ENCODE assay signal across 16 mouse cellular contexts in the genomic region with DNA sequence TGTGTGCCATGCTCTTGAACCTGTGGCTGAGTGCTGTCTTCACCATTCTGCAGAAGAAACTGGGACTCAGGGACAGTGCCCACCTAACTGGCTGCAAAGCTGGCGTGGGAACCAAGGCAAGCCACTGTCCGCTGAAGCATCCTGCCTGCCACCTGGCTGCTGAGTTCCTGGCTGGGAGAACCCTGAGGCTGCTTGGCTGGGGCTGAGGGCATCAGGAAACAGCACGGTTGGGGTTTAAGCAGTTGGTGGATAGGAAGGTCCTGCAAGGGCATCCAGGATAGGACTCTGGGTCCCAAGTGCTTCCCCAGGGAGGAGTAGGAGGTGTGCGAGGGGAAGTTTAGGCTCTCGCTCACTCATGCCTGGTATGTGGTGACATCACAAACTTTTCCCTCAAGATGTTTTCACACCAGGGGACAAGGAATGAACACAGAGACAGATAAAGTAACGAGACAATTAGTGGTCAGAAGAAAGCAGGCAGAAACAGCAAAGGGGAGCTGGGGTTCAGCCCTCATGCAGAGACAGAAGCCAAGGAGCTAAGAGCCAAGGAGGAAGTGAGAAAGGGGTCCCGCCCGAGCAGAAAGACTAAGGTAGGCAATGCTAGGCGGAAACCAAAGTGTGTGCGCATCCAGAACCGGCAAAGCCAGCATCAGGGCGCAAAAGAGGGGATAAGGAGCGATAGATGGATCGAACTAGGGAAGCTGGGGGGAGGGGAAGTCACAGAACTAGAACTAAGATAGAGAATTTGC. TPM values are rescaled to one million over a fixed set of nuclear protein-coding genes. Genes with fewer than 3 reads are reported as not detected.
DNase-seq lines count a peak whose midpoint lies in the region; ATAC-seq and TF ChIP-seq lines count a peak whose summit lies in the region.
"Had no signal": no experiment of that assay in that cellular context is flagged by ENCODE, and none has a peak within 500 bp of the region (broad histone marks: within the 10 kb centered on the region; RNA-seq: fewer than 3 reads in every experiment).

No protein-coding gene starts in this region.

- H3K36me3 ChIP-seq in intestine, embryonic 16.5 days (ENCODE audit: control insufficient read depth, insufficient read depth, low read length) = no peaks in the 10 kb centered on the region

- peak overlapping the region; percentile 66 for H3K4me3 ChIP-seq in intestine, embryonic 16.5 days (ENCODE audit: low read length)
- no peak overlapping the region for H3K4me3 ChIP-seq in lung, adult 2 months (replicated peaks; ENCODE audit: extremely low read depth, low read depth, low read length)

- peak overlapping the region; percentile 61 for H3K4me2 ChIP-seq in intestine, embryonic 16.5 days (ENCODE audit: low read depth, low read length)

- no peaks in the 10 kb centered on the region for H3K9me3 ChIP-seq in intestine, embryonic 16.5 days (ENCODE audit: control insufficient read depth, low read length)

- peak overlapping the region; percentile 96 for H3K27ac ChIP-seq in intestine, embryonic 16.5 days (ENCODE audit: low read length)
- H3K27ac ChIP-seq: macrophage had no signal

- no peak for ATAC-seq in intestine, embryonic 16.5 days
- ATAC-seq in neutrophil, adult 5-6 weeks (ENCODE audit: extremely low read depth, insufficient number of reproducible peaks, low FRiP score, poor library complexity, severe bottlenecking) = peak; percentile 45; the same call in 1 of the 2 replicates
- ATAC-seq: forebrain, embryonic 16.5 days had no signal

- TF ChIP-seq CTCF in lung, adult 2 months (IDR thresholded peaks at IDR 0.05; ENCODE audit: insufficient read depth, low read length) = no peak

- WGBS in intestine, embryonic 16.5 days = 28% methylated on average over 14 of the region's 14 CpGs
- WGBS in lung, adult 2 months = 29% methylated on average over 14 of the region's 14 CpGs

- H3K27me3 ChIP-seq in intestine, embryonic 16.5 days (replicated peaks; ENCODE audit: control insufficient read depth, insufficient read depth, low read length) = no peaks in the 10 kb centered on the region

- DNase-seq in Muller cell, postnatal 12 days (ENCODE audit: inconsistent ontology term) = peak; percentile 21
- DNase-seq in kidney, postnatal 10 days = peak; percentile 44
- DNase-seq in embryo, embryonic 9.5 days (ENCODE audit: extremely low spot score) = no peak
- no peak for DNase-seq in lung, postnatal 10 days
- no peak for DNase-seq in lung, adult 2 months
- DNase-seq in lung, postnatal 4 days = no peak
- DNase-seq: adrenal gland, adult 2 months; heart, adult 18-20 months; right cerebral cortex, adult 18-20 months had no signal

- peaks cover 2% of the 10 kb centered on the region; the same call in 1 of the 2 replicates for H3K4me1 ChIP-seq in intestine, embryonic 16.5 days (ENCODE audit: control insufficient read depth, insufficient read depth, low read length)
- no peaks in the 10 kb centered on the region for H3K4me1 ChIP-seq in lung, adult 2 months (ENCODE audit: control insufficient read depth, insufficient read depth, low read length)

- no peak for TF ChIP-seq POLR2A in lung, adult 2 months (IDR thresholded peaks at IDR 0.05; ENCODE audit: borderline replicate concordance, extremely low read depth, low read depth, low read length)

- H3K9ac ChIP-seq in intestine, embryonic 16.5 days (ENCODE audit: low read depth, low read length) = peak overlapping the region; percentile 88

RNA-seq across cellular contexts. Expression of a gene that starts 3.2 kb away (rescaled TPM):
- polyA plus RNA-seq in intestine, embryonic 16.5 days (2015; fragmentation: Nextera tagmentation; extraction: Ambion mirVana) = 16.1 and 21.7 TPM in 2 replicates
- 0.12 TPM in 1 of 2 replicates, not detected in the other for total RNA-seq in neutrophil, adult 5-6 weeks (2017)
- polyA plus RNA-seq in lung, adult 2 months (2012; rRNA removed) = 0.08 TPM in 1 of 2 replicates, not detected in the other
- total RNA-seq: heart, adult 18-20 months; heart, postnatal 25 days; left cerebral cortex, adult 18-20 months had no signal
- polyA plus RNA-seq: cortical plate, adult 2 months; macrophage had no signal

RNA-seq across cellular contexts. Expression of a gene that starts 25.7 kb away (rescaled TPM):
- 49.1 and 53.3 TPM in 2 replicates for polyA plus RNA-seq in intestine, embryonic 16.5 days (2015; fragmentation: Nextera tagmentation; extraction: Ambion mirVana)
- 15.6 and 15.8 TPM in 2 replicates for total RNA-seq in neutrophil, adult 5-6 weeks (2017)
- 15.9 and 16.6 TPM in 2 replicates for polyA plus RNA-seq in lung, adult 2 months (2012; rRNA removed)

RNA-seq across cellular contexts. Expression of a gene that starts 43.2 kb away (rescaled TPM):
- 8.1 and 8.6 TPM in 2 replicates for polyA plus RNA-seq in intestine, embryonic 16.5 days (2015; fragmentation: Nextera tagmentation; extraction: Ambion mirVana)
- 31.2 and 34.7 TPM in 2 replicates for total RNA-seq in neutrophil, adult 5-6 weeks (2017)
- polyA plus RNA-seq in lung, adult 2 months (2012; rRNA removed) = 85.1 and 107 TPM in 2 replicates

RNA-seq across cellular contexts. Expression of a gene that starts 44.7 kb away (rescaled TPM):
- polyA plus RNA-seq in intestine, embryonic 16.5 days (2015; fragmentation: Nextera tagmentation; extraction: Ambion mirVana) = 1.3 and 2.1 TPM in 2 replicates
- 37.8 and 41.7 TPM in 2 replicates for total RNA-seq in neutrophil, adult 5-6 weeks (2017)
- 2.3 and 2.7 TPM in 2 replicates for polyA plus RNA-seq in lung, adult 2 months (2012; rRNA removed)

Comparison
In these comparisons a context has a peak if more than half of its experiments do, and no peak if none do; other contexts are left out.
1. DNase-seq: peak in Muller cell, postnatal 12 days (single experiment) and kidney, postnatal 10 days (single experiment); none in embryo, embryonic 9.5 days (single experiment), lung, postnatal 10 days (single experiment), lung, adult 2 months (single experiment) and lung, postnatal 4 days (0 of 2).
2. RNA of a gene that starts 3.2 kb away (polyA plus RNA-seq): 16.1 to 21.7 TPM in intestine, embryonic 16.5 days; 0.08 TPM in lung, adult 2 months; every median in the first group is over 10 times any median in the second.